Mouse (Mus musculus) cerebellum, adult 18-20 months (tissue): ENCODE results near the gene Atrx.

Source experiments
- DNase-seq, 2 experiments: peaks; one replicate each; pipeline ENCODE4 v3.0.0; 2021

Atrx gene

GRCm38 (mm10) chrX:105767177-105767764 is 161.9 kb downstream of the Atrx start:
- peak in 1 of 2 experiments; percentile 9 for DNase-seq

GRCm38 (mm10) chrX:105766013-105766412 is 163.2 kb downstream of the Atrx start:
- no peak for DNase-seq

- peak in 1 of 2 experiments; percentile 11 for DNase-seq
These were observed 164.0 kb downstream of the Atrx start for GRCm38 (mm10) chrX:105765005-105765706.

GRCm38 (mm10) chrX:105764162-105765004 is 164.8 kb downstream of the Atrx start, which contains the start of gene Fgf16:
Gene Fgf16 (plus strand): TSS chrX:105764279.
- DNase-seq: peak in 1 of 2 experiments; percentile 6

GRCm38 (mm10) chrX:105763612-105764011 is 165.6 kb downstream of the Atrx start:
- peak in 1 of 2 experiments; percentile 6 for DNase-seq

GRCm38 (mm10) chrX:105762847-105763527 is 166.2 kb downstream of the Atrx start:
- DNase-seq: peak; percentile 26 to 39
